Mouse (Mus musculus): ENCODE measurements around the gene Zfp282. TPM values are rescaled to one million over a fixed set of nuclear protein-coding genes. Genes with fewer than 3 reads are reported as not detected.

Zfp282 gene
- 14.7 and 15.0 TPM in 2 replicates for polyA plus RNA-seq (2016; fragmentation: Nextera tagmentation; extraction: Ambion mirVana)

DNA sequence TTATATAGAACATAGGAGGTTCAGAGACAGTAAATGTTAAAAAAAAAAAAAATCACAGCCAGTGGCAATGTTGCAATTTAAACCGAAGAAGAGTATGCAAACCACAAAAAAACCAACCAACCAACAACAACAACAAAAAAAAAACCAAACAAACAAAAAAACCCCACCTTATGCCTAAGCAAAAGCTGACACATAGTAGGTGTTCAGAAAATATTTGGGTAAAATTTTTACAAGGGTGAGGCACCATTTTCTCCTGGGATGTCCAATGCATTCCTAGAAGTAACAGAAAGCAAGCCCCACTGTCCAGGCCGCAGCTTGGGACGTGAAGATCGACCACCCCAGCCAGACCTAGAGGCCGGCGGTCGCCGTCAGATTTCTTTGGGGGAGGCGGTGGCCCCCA lies at the start of gene Zfp282:
Gene Zfp282, plus strand, starts transcription at position 147 of the 400 bp plus-strand sequence.
- peaks cover 27% of the 10 kb centered on the region for H3K36me3 ChIP-seq (replicated peaks)
- peaks cover 23% of the 10 kb centered on the region for H3K4me1 ChIP-seq
- H3K27me3 ChIP-seq (ENCODE audit: poor library complexity, severe bottlenecking), result no peaks in the 10 kb centered on the region
- DNase-seq (ENCODE audit: extremely low spot score, low spot score), result no peak
- peak within 1 kb of the TSS; percentile 92 for H3K4me3 ChIP-seq
- 7% methylated on average over 9 of the region's 9 CpGs for WGBS
- H3K27ac ChIP-seq, result peak within 1 kb of the TSS; percentile 98
- no peaks in the 10 kb centered on the region for H3K9me3 ChIP-seq

DNA sequence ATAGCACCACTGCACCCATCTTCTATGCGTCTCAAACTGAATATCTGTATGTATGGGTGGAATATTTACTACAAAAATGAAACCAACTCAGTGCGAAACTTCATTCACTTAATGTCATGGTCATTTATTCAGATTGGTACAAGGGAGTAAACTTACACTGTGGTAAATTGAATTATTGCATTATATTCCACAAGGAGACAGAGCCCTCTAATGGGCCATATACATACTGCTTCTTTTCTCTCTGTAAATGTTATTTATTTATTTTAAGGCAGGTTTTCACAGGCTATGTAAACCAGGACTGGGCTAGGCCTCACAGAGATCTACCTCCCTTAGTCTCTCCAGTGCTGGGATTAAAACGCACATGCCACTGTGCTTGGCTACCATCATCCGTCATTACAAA lies 49.5 kb upstream of the Zfp282 start:
- Histone ChIP-seq H3K9me3 (no peaks in the 10 kb centered on the region), H3K4me3 (no peak overlapping the region), H3K4me1 (peaks cover 18% of the 10 kb centered on the region), H3K36me3 (replicated peaks) (peaks cover 39% of the 10 kb centered on the region), H3K27me3 (ENCODE audit: poor library complexity, severe bottlenecking) (no peaks in the 10 kb centered on the region), H3K27ac (no peak overlapping the region)
- 97% methylated on average over 4 of the region's 4 CpGs for WGBS
- DNase-seq (ENCODE audit: extremely low spot score, low spot score), result no peak

DNA sequence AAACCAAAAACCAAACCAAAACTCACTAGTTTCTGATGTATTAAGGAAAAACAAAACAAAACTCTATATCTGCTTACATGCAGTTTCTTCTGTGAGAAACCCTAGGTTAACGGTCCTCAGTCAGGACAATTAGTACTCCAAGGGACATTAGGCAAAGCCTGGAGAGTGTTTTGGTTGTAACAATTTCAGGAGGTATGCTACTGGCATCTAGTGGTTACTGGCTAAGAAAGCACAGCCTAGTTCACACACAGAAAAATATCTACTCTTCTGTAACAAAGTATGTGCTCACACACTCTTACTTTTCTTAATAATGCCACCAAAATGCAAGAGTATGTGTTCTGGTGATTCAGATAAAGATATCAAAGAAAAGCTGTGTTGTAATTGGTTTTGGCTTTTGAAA lies 48.1 kb upstream of the Zfp282 start:
- WGBS, result 47% methylated on average over 1 of the region's 1 CpGs
- H3K9me3 ChIP-seq, result no peaks in the 10 kb centered on the region
- H3K27me3 ChIP-seq (ENCODE audit: poor library complexity, severe bottlenecking), result no peaks in the 10 kb centered on the region
- H3K4me3 ChIP-seq, result peak overlapping the region; percentile 88; the same call in 1 of the 2 replicates
- H3K27ac ChIP-seq, result no peak overlapping the region
- peaks cover 18% of the 10 kb centered on the region for H3K4me1 ChIP-seq
- peaks cover 25% of the 10 kb centered on the region for H3K36me3 ChIP-seq (replicated peaks)
- DNase-seq (ENCODE audit: extremely low spot score, low spot score), result no peak

DNA sequence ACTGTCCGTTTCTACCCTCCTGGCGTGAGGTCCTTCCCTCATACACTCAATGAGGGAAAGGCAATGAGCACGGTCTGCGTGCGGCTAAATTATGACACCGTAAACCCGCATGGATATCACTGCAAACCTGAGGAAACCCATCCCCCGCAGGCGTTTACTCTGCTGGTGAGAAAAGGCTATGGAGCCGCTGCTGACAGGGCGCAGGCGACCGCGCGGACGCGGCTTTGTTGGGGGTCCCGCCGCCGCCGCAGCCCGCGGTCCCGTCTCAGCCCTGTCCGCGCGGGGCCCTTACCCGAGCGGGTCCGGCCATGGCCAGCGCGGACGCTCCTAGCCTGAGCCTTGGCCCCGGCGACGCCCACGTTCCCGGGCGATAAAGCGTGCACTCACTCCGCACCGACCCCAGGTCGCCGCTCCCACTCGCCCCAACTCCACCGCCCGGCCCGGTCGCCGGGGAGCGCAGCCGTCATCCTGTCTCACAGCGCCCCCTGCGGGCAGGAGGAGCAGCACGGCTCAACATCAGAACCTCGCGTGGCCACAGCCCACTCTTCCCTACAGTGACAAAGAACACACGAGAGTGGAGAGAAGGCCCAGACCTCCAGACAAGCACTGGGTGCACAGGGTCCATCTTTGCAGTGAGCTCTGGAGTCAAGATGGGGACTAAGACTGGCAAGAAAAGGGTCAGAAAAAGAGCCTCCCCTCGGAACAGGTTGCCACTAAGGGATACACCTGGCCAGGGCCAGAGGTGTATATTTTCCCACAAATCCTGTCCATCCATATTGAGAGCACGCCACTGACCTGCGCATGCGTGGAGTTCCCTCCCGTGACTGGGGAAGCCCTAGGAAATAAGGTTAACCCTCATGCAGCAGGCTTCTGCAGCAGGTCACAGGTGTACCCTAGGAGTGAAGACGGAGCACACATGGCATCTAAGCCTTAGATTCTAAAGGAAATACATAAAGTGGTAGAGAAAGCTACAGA lies 46.6 kb upstream of the Zfp282 start, which contains the start of gene Zfp786:
Gene Zfp786, minus strand, starts transcription at position 764 of the 975 bp plus-strand sequence.
- Histone ChIP-seq H3K27me3 (ENCODE audit: poor library complexity, severe bottlenecking) (no peaks in the 10 kb centered on the region), H3K4me3 (peak within 1 kb of the TSS; percentile 88), H3K4me1 (peaks cover 18% of the 10 kb centered on the region), H3K27ac (peak within 1 kb of the TSS; percentile 96), H3K36me3 (replicated peaks) (peaks cover 11% of the 10 kb centered on the region), H3K9me3 (no peaks in the 10 kb centered on the region)
- 2% methylated on average over 64 of the region's 64 CpGs for WGBS
- peak; percentile 91 for DNase-seq (ENCODE audit: extremely low spot score, low spot score)

DNA sequence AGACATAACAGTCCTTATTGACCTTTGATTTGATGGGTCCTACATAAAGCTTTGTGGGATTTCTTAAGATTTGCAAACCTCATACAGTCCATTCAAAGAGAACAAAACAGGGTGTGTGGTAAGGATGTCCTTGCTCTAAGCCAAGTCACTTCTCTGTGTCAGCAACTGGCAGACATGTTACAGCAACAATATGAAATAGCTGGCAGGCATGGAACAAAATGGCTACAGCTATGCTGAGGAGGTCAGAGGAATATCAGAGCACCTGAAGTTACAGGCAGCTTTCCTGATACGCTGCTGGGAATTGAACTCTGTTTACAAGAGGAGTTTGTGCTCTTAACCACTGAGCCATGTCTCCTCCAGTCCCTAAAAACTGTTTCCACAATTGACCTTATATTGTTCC lies 44.8 kb upstream of the Zfp282 start:
- no peak overlapping the region for H3K4me3 ChIP-seq
- H3K27me3 ChIP-seq (ENCODE audit: poor library complexity, severe bottlenecking), result no peaks in the 10 kb centered on the region
- H3K36me3 ChIP-seq (replicated peaks), result 0 out of 2 replicates have a peak, but pooled peaks cover 2% of the 10 kb centered on the region
- 80% methylated on average over 1 of the region's 1 CpGs for WGBS
- no peak for DNase-seq (ENCODE audit: extremely low spot score, low spot score)
- H3K27ac ChIP-seq, result no peak overlapping the region
- peaks cover 29% of the 10 kb centered on the region for H3K4me1 ChIP-seq
- H3K9me3 ChIP-seq, result peaks cover 4% of the 10 kb centered on the region; the same call in 1 of the 2 replicates

DNA sequence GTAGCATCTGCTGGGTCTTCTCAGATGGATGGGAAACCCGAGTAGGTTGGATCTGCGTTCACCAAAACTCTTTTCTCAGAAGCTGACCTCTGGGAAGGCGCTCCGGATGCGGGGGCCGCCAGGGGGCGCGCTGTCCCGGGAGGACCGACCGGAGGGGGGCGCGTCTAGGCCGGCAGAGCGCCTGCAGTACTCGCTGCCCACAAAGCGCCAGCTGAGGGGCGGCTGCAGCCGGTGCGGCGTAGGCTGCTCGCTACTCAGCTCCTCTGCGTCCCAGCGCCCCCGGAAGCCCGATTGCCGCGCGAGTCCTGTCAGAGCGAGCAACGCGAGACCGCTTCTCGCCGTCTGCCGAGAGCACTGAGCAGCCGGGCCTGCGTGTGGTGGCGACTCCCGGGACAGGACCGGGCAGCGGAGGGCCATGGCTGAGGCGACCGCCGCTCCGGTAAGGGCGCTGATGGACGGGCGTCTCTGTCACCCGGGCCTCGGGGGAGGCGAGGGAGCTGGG lies 41.5 kb upstream of the Zfp282 start, which contains the start of gene Zfp398:
Gene Zfp398, plus strand, starts transcription at position 180 of the 502 bp plus-strand sequence.
- peak within 1 kb of the TSS; percentile 94 for H3K27ac ChIP-seq
- WGBS, result 0% methylated on average over 52 of the region's 52 CpGs
- peak; percentile 94 for DNase-seq (ENCODE audit: extremely low spot score, low spot score)
- H3K4me3 ChIP-seq, result peak within 1 kb of the TSS; percentile 98
- H3K27me3 ChIP-seq (ENCODE audit: poor library complexity, severe bottlenecking), result no peaks in the 10 kb centered on the region
- H3K4me1 ChIP-seq, result peaks cover 15% of the 10 kb centered on the region
- peaks cover 4% of the 10 kb centered on the region; the same call in 1 of the 2 replicates for H3K9me3 ChIP-seq
- peaks cover 5% of the 10 kb centered on the region for H3K36me3 ChIP-seq (replicated peaks)

DNA sequence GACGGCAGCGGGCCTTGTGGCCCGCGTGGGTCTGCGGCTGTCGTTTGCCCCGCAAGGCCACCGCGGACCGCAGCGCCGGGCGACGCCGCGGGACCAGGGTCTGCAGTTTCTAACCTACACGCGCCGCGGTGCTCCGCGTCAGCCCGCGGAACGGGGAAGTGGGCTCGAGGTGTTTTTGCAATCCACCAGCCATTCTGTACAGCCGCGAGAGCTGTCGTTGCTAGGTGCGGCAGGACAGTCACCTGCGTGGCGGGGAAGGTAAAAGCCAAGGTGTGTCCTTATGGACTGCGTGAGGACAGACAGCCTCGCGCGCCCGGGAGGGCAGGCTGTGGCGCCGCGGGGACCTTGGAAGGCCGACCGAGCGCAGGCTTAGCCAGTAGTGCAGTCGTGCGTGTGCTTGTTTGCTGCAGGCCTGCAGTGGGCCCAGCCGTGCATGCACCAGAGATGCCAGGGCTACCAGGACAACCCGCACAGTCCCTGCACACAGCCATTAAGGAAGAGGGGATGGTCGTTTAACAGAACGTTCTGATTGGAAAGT lies 41.0 kb upstream of the Zfp282 start:
- Histone ChIP-seq H3K27ac (peak overlapping the region; percentile 94), H3K4me1 (peaks cover 11% of the 10 kb centered on the region), H3K36me3 (replicated peaks) (peaks cover 9% of the 10 kb centered on the region), H3K4me3 (peak overlapping the region; percentile 98), H3K9me3 (peaks cover 4% of the 10 kb centered on the region; the same call in 1 of the 2 replicates), H3K27me3 (ENCODE audit: poor library complexity, severe bottlenecking) (no peaks in the 10 kb centered on the region)
- WGBS, result under 1% methylated on average over 49 of the region's 49 CpGs
- peak; percentile 60 for DNase-seq (ENCODE audit: extremely low spot score, low spot score)

DNA sequence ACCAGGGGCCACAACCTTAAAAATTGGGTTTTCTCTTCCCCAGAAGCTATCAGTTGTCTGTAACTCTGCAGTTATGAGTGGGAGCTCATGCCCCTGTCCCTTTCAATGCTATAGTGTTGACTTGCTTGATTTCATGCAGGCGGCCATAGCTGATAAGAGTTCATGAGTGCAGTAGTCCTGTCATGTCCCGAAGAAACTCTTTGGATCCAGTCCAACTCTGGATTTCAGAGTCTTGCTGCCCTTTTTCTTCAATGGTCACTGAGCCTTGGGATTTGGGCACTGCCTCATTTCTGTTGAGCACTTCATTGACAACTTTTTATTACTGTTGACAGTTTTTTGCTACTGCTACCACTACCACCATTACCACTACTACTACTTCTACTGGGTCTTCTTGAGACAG lies 39.4 kb upstream of the Zfp282 start:
- no peak for DNase-seq (ENCODE audit: extremely low spot score, low spot score)
- peaks cover 4% of the 10 kb centered on the region; the same call in 1 of the 2 replicates for H3K9me3 ChIP-seq
- no peak overlapping the region for H3K27ac ChIP-seq
- H3K4me1 ChIP-seq, result peaks cover 11% of the 10 kb centered on the region
- peaks cover 14% of the 10 kb centered on the region for H3K36me3 ChIP-seq (replicated peaks)
- H3K27me3 ChIP-seq (ENCODE audit: poor library complexity, severe bottlenecking), result no peaks in the 10 kb centered on the region
- 91% methylated on average over 2 of the region's 2 CpGs for WGBS
- H3K4me3 ChIP-seq, result no peak overlapping the region

DNA sequence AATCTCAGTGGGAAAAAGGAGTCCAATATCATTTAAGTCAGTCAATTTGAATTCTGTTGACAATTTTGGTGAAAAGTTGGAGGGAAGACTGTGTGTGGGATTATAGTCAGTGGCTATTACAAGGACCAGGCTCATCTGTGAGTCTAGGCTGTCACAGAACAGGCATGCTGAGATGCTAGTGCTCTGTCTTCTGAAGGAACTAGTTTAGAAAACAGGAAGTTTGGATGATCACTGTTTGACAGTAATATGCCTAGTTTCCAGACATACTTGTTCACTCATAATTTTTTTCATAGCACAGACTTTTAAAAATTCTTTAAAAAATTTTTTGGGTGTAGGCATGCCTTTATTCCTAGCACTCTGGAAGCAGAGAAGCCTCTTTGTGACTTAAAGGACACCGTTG lies 35.9 kb upstream of the Zfp282 start:
- DNase-seq (ENCODE audit: extremely low spot score, low spot score), result no peak
- Histone ChIP-seq H3K27me3 (ENCODE audit: poor library complexity, severe bottlenecking) (no peaks in the 10 kb centered on the region), H3K4me1 (peaks cover 11% of the 10 kb centered on the region), H3K9me3 (no peaks in the 10 kb centered on the region), H3K4me3 (no peak overlapping the region), H3K27ac (no peak overlapping the region), H3K36me3 (replicated peaks) (peaks cover 18% of the 10 kb centered on the region)
- WGBS, result 97% methylated on average over 1 of the region's 1 CpGs

DNA sequence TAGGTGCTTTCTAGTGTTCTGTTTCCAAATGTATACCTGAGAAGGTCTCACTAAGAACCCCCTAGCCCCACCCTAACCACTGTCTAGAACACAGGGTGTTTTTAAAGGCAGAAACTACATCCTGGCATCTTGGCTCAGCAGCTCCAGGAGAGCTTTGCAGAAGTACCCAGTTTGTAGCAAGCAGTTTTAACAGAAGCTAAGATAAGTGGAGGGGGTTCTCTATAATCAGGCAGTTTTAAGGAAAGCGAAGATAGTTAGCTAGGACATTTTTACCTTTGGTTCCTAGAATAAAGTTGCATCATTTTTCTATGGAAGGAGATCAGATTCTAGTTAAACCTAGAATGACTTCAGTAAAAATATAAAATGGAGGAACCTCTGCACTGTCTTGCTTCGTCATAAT lies 35.2 kb upstream of the Zfp282 start:
- Histone ChIP-seq H3K9me3 (no peaks in the 10 kb centered on the region), H3K4me1 (peaks cover 4% of the 10 kb centered on the region), H3K27ac (no peak overlapping the region), H3K27me3 (ENCODE audit: poor library complexity, severe bottlenecking) (no peaks in the 10 kb centered on the region), H3K36me3 (replicated peaks) (peaks cover 24% of the 10 kb centered on the region), H3K4me3 (no peak overlapping the region)
- WGBS, result 96% methylated on average over 2 of the region's 2 CpGs
- DNase-seq (ENCODE audit: extremely low spot score, low spot score), result no peak

DNA sequence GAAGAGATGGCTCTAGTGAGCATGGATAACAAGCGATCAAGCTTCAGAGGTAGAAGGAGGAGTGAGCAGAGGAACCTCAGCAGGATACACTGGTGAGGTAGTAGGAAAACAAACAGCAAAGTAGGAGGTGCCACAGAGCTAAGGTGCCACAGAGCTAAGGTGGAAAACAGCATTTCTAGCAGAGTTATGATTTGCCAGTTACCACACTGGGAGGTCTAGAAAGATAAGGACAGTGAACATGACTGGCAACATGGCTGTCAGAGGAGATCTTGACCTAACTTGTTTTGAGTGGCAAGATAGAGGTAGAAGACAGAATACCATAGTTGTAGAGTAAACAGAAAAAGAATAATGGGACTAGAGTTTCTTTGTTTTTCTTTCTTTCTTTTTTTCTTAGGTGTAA lies 34.7 kb upstream of the Zfp282 start:
- peaks cover 28% of the 10 kb centered on the region for H3K36me3 ChIP-seq (replicated peaks)
- 97% methylated on average over 1 of the region's 1 CpGs for WGBS
- no peak overlapping the region for H3K4me3 ChIP-seq
- DNase-seq (ENCODE audit: extremely low spot score, low spot score), result no peak
- no peaks in the 10 kb centered on the region for H3K4me1 ChIP-seq
- no peak overlapping the region for H3K27ac ChIP-seq
- H3K9me3 ChIP-seq, result no peaks in the 10 kb centered on the region
- no peaks in the 10 kb centered on the region for H3K27me3 ChIP-seq (ENCODE audit: poor library complexity, severe bottlenecking)

DNA sequence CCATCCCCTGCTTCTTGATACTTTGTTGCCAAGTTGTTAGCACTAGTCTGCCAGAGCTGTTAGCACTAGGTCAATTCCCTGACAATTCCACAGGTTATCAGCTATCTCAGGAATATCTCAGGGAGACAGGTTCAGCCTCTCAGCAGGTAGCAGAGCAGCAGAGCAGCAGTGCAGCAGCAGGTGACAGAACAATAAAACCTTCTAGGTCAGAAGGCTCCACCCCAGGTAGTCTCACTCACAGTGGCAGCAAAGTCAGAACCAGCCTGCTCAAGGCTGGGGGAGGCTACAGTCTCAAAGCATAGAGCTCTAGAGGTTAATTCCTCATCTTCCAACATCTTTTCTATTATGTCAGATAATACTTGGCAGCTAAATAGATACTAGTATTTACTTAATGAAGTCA lies 31.2 kb upstream of the Zfp282 start:
- Histone ChIP-seq H3K36me3 (replicated peaks) (peaks cover 27% of the 10 kb centered on the region), H3K27ac (no peak overlapping the region), H3K4me1 (no peaks in the 10 kb centered on the region), H3K27me3 (ENCODE audit: poor library complexity, severe bottlenecking) (no peaks in the 10 kb centered on the region), H3K9me3 (no peaks in the 10 kb centered on the region), H3K4me3 (no peak overlapping the region)
- DNase-seq (ENCODE audit: extremely low spot score, low spot score), result no peak

DNA sequence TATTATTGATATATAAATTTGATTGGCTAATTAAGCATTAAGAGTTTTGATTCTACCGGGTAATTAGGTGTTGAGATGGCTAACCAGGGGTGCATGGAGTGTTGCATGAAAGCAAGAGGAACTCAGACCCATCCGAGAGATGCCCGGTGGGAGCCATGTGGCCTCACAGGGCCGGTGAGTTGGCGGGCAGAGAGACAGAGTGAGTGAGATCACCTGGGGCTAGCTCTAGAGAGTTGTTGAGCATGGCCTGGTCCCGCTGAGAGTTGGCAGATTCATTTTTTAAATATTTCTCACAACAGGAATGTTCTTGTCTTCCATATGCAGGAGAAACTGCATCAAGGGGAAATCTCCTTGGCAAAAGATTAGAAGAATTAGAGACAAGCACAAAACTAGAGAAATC lies 19.8 kb upstream of the Zfp282 start:
- WGBS, result 92% methylated on average over 6 of the region's 6 CpGs
- no peaks in the 10 kb centered on the region for H3K4me1 ChIP-seq
- no peak overlapping the region for H3K4me3 ChIP-seq

More for the DNA sequence above, 19.8 kb upstream of the Zfp282 start:
- DNase-seq (ENCODE audit: extremely low spot score, low spot score), result no peak
- no peaks in the 10 kb centered on the region for H3K27me3 ChIP-seq (ENCODE audit: poor library complexity, severe bottlenecking)
- no peak overlapping the region for H3K27ac ChIP-seq
- no peaks in the 10 kb centered on the region; the same call in 1 of the 2 replicates for H3K9me3 ChIP-seq
- peaks cover 40% of the 10 kb centered on the region for H3K36me3 ChIP-seq (replicated peaks)
